Mouse (Mus musculus) B cell, adult 2 months (primary cell): ENCODE measurements around the gene Hnrnph1.

Experiments
- DNase-seq, 2 experiments: peaks; one replicate each; pipeline ENCODE4 v3.0.0; 2022

The Hnrnph1 gene

DNA sequence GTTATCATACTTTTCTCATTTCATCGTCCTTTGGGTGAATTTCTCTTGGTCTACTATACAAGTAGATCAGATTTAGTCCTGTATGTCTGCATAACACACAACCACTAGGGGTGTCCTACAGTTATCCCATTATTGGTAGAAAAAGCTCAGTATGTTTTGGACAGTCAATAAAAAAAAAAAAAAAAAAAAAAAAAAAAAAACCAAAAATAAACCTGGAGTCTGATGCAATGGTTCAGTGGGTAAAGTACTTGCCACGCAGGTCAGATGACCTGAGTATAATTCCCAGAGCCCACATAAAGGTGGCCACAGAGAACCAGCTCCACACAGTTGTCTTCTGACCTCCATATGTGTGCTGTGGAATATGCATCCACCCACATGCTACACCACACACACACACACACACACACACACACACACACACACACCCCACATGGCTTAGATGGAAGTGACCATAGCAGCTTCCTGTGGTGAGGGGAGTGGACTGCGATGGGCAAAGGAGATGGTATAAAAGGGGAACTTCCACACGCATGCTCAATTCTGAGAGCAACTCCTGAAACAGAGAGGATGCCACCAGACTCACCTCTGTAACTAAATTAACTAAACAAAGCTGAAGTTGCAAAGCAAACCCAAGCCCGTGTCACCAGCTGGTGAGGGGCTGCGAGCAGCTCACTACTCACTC lies 38.9 kb downstream of the Hnrnph1 start:
- DNase-seq: no peak

DNA sequence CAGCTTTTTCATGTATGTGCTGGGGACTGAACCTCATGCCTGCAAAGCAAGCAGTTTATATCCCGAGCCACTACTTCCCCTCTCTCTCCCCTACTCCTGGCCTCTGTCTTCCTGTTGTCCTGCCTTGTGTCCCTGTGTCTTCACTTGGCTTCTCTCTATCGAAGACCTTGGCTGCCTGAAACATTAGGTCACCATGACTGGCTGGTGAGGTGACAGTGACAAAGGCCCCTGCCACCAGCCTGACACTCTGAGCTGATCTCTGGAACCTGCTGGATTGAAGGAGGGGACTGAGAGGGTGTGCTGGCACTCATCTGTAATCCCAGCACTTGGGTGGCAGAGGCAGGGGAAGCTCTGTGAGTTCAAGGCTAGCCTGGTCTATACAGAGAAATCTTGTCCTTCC lies 41.1 kb downstream of the Hnrnph1 start:
- no peak for DNase-seq

DNA sequence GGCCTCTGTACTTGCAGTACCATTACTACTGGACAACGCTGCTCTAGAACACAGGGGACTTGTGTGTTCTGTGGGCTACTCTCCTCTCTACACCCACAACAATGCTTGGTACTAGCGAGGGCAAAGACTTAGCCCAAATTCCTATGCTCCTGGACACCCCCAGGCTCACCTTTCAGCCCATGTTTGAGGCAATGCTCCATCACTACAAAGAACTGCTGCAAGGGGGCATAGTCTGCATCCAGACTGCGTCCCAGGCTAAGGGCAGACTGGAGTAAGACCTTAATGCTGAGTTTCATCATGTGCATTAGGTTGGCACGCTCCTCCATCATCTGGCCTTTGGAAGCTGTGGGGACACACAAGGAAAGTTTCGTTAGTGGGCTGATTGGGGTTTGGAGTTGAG lies 44.7 kb downstream of the Hnrnph1 start:
- no peak for DNase-seq

DNA sequence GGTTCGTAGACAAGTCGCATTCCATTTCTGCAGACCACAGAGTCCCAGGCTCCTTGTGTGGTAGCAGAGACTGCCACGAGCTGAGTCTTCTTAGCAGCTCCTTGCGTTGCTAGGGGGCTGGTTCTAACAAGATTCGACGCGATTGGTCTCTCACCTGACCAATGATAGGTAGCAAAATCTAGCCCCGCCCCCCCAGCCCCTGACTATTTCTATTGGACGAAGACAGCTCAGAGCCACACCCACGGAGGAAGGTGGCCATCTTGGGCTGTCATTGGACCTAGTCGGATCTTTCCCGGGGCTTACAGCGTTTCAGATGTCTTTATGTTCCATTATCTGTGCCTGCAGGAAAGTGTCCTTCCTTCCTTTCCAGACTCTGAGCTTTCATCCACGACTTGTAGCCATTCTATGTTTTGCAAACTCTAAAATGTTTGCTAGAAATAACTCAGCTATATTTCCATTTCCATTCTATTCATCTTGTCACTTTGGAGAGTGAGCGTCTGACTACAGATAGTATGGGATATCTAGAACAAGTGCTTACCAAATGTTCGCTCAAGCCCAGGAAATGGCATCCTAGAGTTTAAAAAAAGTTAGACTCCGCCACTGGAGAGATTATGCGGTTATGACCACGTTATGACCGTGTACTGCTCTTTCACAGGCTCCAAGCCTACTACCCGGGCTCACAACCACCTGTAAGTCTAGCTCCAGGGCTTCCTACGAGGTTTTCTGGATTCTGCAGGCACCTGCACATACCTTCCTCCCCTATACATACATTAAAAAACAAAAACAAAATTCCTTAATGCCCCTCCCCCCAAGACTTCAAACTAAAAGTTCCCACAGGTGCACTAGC lies 45.4 kb downstream of the Hnrnph1 start:
- peak; percentile 53 for DNase-seq

DNA sequence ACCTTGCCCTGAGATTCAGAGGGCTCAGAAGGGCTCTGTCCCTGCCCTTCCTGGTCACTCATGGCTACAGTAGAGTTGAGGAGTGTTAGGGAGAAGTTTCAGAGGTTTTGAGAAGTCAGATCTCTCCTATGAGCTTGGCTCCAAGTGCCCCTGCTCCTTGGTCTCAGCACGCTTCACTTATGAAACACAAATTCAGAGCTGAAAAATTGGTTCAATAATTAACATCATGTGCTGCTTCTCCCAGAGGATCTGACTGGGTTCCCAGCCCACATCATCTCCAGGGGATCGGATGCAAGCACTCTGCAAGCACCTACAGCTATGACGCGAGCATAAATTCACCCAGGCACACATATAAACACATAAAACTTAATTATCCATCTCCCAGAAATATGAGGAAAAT lies 49.3 kb downstream of the Hnrnph1 start:
- no peak for DNase-seq

DNA sequence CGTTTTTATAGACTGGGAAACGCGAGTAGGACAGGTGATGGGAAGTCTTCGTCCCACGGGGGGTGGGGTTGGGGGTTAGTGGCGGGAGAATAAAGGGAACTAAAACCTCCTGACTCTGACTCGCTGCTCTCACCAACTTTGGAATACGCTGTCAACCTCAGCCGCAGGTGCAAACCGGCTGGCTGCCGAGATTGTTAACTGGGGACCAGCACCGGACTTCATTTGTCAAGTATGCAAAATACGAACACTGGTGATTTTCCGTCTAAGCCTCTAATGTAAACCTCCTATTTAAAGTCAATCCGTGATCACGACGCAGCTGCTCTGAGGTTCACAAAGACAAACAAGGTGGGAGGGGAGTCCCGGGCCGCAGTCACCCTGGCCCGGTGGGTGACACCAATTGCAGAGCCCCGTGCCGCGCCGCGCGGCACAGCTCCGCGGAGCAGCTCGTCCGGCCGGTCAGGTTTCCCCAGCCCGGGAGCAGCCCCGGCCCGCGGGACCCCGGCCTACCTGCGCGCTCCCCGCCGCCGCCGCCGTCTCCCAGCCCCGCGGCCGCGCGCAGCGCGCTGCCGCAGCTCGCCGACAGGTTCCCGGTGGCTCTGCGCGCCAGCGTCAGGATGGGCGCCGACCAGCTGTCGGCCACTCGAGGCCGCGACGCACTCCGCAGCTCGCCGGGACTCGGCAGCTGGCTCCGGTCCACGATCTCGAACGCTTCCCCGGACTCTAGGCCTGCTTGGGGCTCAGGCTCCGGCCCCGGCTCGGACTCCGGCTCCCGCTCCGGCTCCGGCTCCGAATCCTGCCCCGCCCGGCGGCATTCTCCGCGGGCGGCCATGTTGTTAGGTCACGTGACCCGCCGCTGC lies 53.7 kb downstream of the Hnrnph1 start, which contains the start of gene Rufy1:
Gene Rufy1 (minus strand): TSS at position 849 of the 857 bp plus-strand sequence.
- peak; percentile 86 to 90 for DNase-seq

DNA sequence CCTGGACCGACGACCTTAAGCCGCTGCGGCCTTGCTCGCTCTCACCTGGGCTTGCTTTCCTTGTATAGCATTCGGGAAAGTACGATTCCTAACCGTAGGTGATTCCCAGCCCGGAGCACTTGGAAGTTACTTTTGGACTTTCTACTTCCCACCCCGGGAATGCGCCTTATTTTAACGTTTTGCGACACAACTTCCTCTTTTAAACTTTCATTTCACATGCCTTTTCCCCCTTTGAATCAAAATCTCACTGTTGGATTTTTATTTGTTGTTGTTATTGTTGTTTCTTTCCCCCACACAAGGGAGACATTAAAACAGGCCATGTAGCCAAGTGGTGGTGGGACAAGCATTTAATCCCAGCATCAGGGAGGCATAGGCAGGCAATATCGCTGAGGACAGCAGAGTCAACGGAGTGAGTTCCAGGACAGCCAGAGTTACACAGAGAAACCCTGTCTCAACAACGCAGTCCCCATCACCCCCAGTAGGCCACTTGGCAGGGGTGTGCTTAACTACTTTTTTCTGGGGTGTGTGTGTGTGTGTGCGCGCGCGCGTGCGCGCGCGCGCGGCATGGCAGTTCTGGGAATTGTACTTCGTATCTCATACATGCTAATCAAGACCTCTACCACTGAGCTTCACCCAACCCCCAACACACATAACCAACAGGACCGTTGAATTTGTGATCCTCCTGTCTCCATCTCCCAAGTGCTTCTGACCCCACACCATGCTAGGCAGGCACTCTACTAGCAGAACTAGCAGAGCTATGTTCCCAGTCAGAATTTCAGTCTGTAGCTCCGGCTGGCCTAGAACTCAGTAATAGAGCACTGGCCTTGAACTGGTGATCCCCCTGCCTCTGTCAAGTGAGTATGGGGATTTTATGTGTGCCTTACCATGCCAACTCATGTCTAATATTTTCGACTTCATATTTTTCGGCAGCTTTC lies 54.6 kb downstream of the Hnrnph1 start:
- peak; percentile 66 to 69 for DNase-seq

DNA sequence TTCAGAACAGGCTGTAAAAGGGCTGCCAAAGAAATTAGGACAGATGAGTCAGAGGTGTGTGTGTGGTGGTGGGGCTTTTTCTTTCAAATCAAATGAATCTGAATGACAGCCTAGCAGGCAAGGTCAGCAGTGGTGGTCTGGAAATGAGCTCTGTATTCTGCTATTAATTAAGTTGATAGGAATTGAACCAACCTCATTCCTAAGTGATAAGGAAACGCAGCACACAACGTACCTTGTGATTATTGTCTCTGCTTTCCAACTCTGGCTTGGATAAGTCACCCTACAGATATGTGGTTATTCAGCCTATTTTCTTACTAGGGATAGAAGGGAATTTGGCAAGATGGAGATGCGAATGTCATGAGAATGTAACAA lies 55.3 kb downstream of the Hnrnph1 start:
- no peak for DNase-seq

DNA sequence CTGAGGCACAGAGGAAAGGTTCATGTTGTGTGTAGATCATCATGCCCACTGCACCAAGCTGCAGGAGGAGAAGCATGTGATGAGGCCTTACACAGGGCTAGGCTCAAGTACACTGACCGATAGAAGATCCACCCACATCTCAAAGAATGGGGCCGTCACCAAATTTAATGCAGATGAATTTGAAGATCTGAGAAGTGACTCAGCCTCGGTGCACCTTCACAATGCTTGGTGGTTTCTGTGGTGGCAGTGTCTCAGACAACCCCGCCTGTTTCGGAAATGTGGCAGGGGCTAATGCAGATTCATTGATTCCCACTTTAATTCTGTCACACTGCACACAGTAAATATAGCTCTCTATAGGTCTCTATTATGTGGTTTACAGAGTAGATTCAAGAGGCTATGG lies 56.1 kb downstream of the Hnrnph1 start:
- DNase-seq: no peak
